Mouse (Mus musculus) neural tube, embryonic 14.5 days (tissue): Measurements from ENCODE around the gene Npsr1. TPM values are rescaled to one million over a fixed set of nuclear protein-coding genes. Genes with fewer than 3 reads are reported as not detected.

Experiments used
- ATAC-seq: fragments of 200-750 bp; cut with Nextera tagmentation; 2 replicates; pipeline ENCODE4 v1.8.0; 2017; ENCODE audit warnings: low read depth, mild to moderate bottlenecking, moderate TSS enrichment, moderate library complexity
- H3K27ac ChIP-seq: fragments of 300-500 bp; sonication (generic); 2 replicates; pipeline ENCODE4 v1.5.1; 2014; ENCODE audit warnings: low read depth, mild to moderate bottlenecking, control low read depth, low read length, moderate library complexity, mixed read lengths
- H3K27me3 ChIP-seq: fragments of 300-500 bp; sonication (generic); 2 replicates; pipeline ENCODE4 v1.6.1; 2014; ENCODE audit warnings: low read length; ENCODE audit not compliant: control insufficient read depth, insufficient read depth
- H3K36me3 ChIP-seq: fragments of 300-500 bp; sonication (generic); 2 replicates; pipeline ENCODE4 v1.6.1; 2014; ENCODE audit warnings: low read length, mixed read lengths; ENCODE audit not compliant: control insufficient read depth, insufficient read depth
- H3K4me1 ChIP-seq: fragments of 300-500 bp; sonication (generic); 2 replicates; pipeline ENCODE4 v1.6.1; 2014; ENCODE audit warnings: low read length; ENCODE audit not compliant: control insufficient read depth, insufficient read depth
- H3K4me2 ChIP-seq: fragments of 300-500 bp; sonication (generic); 2 replicates; pipeline ENCODE4 v1.6.1; 2014; ENCODE audit warnings: mild to moderate bottlenecking, low read depth, low read length, control low read depth
- H3K4me3 ChIP-seq: fragments of 300-500 bp; sonication (generic); 2 replicates; pipeline ENCODE4 v1.5.1; 2014; ENCODE audit warnings: low read depth, low read length, control low read depth, mixed read lengths
- H3K9ac ChIP-seq: fragments of 300-500 bp; sonication (generic); replicated peaks from 2 replicates; pipeline ENCODE4 v1.6.1; 2014; ENCODE audit warnings: low read depth, mild to moderate bottlenecking, control low read depth, low read length, mixed read lengths
- H3K9me3 ChIP-seq: fragments of 300-500 bp; sonication (generic); 2 replicates; pipeline ENCODE4 v1.6.1; 2016; ENCODE audit warnings: low read length; ENCODE audit not compliant: control insufficient read depth
- WGBS: fragments of 180-500 bp; shearing (Covaris S2); extraction: QIAGEN DNeasy Blood & Tissue Kit; methylation state at CpG from one replicate; pipeline ENCODE4 v1.1.7; 2014; 5-methylcytosine and 5-hydroxymethylcytosine counted together
- polyA plus RNA-seq: library from polyadenylated mRNA; unstranded; fragments of >200 nt; fragmentation: Nextera tagmentation; extraction: Ambion mirVana; gene quantifications from 2 replicates; pipeline ENCODE4 v1.2.1, GENCODE M21; 2014

Gene Npsr1
- polyA plus RNA-seq, 1 experiment from 2014 or later: not detected

GRCm38 (mm10) chr9:24136354-24136753 lies 38.6 kb downstream of the Npsr1 start:
- H3K4me2 ChIP-seq: no peak overlapping the region
- no peaks in the 10 kb centered on the region for H3K4me1 ChIP-seq
- no peaks in the 10 kb centered on the region for H3K36me3 ChIP-seq
- ATAC-seq: no peak
- H3K27ac ChIP-seq: no peak overlapping the region
- H3K9ac ChIP-seq: no peak overlapping the region
- H3K27me3 ChIP-seq: no peaks in the 10 kb centered on the region
- H3K9me3 ChIP-seq: no peaks in the 10 kb centered on the region
- H3K4me3 ChIP-seq: no peak overlapping the region

GRCm38 (mm10) chr9:24144341-24144740 lies 46.5 kb downstream of the Npsr1 start:
- H3K9ac ChIP-seq: no peak overlapping the region
- H3K27ac ChIP-seq: no peak overlapping the region
- WGBS: 92% methylated on average over 2 of the region's 2 CpGs
- H3K36me3 ChIP-seq: no peaks in the 10 kb centered on the region
- H3K4me3 ChIP-seq: no peak overlapping the region
- no peak overlapping the region for H3K4me2 ChIP-seq
- no peaks in the 10 kb centered on the region for H3K4me1 ChIP-seq
- ATAC-seq: no peak
- H3K27me3 ChIP-seq: no peaks in the 10 kb centered on the region
- no peaks in the 10 kb centered on the region for H3K9me3 ChIP-seq

- ATAC-seq: no peak
- no peak overlapping the region for H3K9ac ChIP-seq
- H3K27me3 ChIP-seq: no peaks in the 10 kb centered on the region
- H3K4me1 ChIP-seq: no peaks in the 10 kb centered on the region
- H3K27ac ChIP-seq: no peak overlapping the region
- H3K36me3 ChIP-seq: no peaks in the 10 kb centered on the region
- 32% methylated on average over 1 of the region's 1 CpGs for whole genome bisulfite sequencing
- H3K9me3 ChIP-seq: no peaks in the 10 kb centered on the region
- no peak overlapping the region for H3K4me2 ChIP-seq
- H3K4me3 ChIP-seq: no peak overlapping the region
Measured at GRCm38 (mm10) chr9:24157208-24157607, 59.4 kb downstream of the Npsr1 start.

GRCm38 (mm10) chr9:24160409-24160808 lies 62.6 kb downstream of the Npsr1 start:
- Histone ChIP-seq H3K9me3 (no peaks in the 10 kb centered on the region), H3K4me3 (no peak overlapping the region), H3K36me3 (no peaks in the 10 kb centered on the region), H3K4me2 (no peak overlapping the region), H3K27me3 (no peaks in the 10 kb centered on the region), H3K9ac (no peak overlapping the region), H3K27ac (no peak overlapping the region), H3K4me1 (no peaks in the 10 kb centered on the region)
- WGBS: 3% methylated on average over 1 of the region's 1 CpGs
- ATAC-seq: no peak

- ATAC-seq: no peak
- Histone ChIP-seq H3K9ac (no peak overlapping the region), H3K27me3 (no peaks in the 10 kb centered on the region), H3K9me3 (no peaks in the 10 kb centered on the region), H3K4me1 (no peaks in the 10 kb centered on the region), H3K27ac (no peak overlapping the region), H3K4me3 (no peak overlapping the region), H3K36me3 (no peaks in the 10 kb centered on the region), H3K4me2 (no peak overlapping the region)
- WGBS: 89% methylated on average over 1 of the region's 1 CpGs
Measured at GRCm38 (mm10) chr9:24168501-24168900, 70.7 kb downstream of the Npsr1 start.

- H3K4me3 ChIP-seq: no peak overlapping the region
- no peaks in the 10 kb centered on the region for H3K36me3 ChIP-seq
- H3K4me1 ChIP-seq: no peaks in the 10 kb centered on the region
- H3K27me3 ChIP-seq: no peaks in the 10 kb centered on the region
- 95% methylated on average over 1 of the region's 1 CpGs for WGBS
- no peak overlapping the region for H3K9ac ChIP-seq
- no peaks in the 10 kb centered on the region for H3K9me3 ChIP-seq
- H3K27ac ChIP-seq: no peak overlapping the region
- no peak for ATAC-seq
- H3K4me2 ChIP-seq: no peak overlapping the region
Measured at GRCm38 (mm10) chr9:24170728-24171127, 72.9 kb downstream of the Npsr1 start.

- WGBS: 88% methylated on average over 2 of the region's 2 CpGs
- H3K4me2 ChIP-seq: no peak overlapping the region
- H3K36me3 ChIP-seq: no peaks in the 10 kb centered on the region
- H3K4me3 ChIP-seq: no peak overlapping the region
- H3K9me3 ChIP-seq: no peaks in the 10 kb centered on the region
- H3K27ac ChIP-seq: no peak overlapping the region
- H3K27me3 ChIP-seq: no peaks in the 10 kb centered on the region
- H3K4me1 ChIP-seq: no peaks in the 10 kb centered on the region
- H3K9ac ChIP-seq: no peak overlapping the region
- no peak for ATAC-seq
Measured at GRCm38 (mm10) chr9:24178744-24179143, 80.9 kb downstream of the Npsr1 start.

GRCm38 (mm10) chr9:24180926-24181325 lies 83.1 kb downstream of the Npsr1 start:
- Histone ChIP-seq H3K27ac (no peak overlapping the region), H3K4me2 (no peak overlapping the region), H3K9ac (no peak overlapping the region), H3K36me3 (no peaks in the 10 kb centered on the region), H3K4me1 (no peaks in the 10 kb centered on the region), H3K27me3 (no peaks in the 10 kb centered on the region), H3K4me3 (no peak overlapping the region), H3K9me3 (no peaks in the 10 kb centered on the region)
- WGBS: 82% methylated on average over 7 of the region's 7 CpGs
- no peak for ATAC-seq

- Histone ChIP-seq H3K4me2 (no peak overlapping the region), H3K27ac (no peak overlapping the region), H3K9ac (no peak overlapping the region), H3K4me3 (no peak overlapping the region), H3K27me3 (no peaks in the 10 kb centered on the region), H3K9me3 (no peaks in the 10 kb centered on the region), H3K36me3 (no peaks in the 10 kb centered on the region), H3K4me1 (no peaks in the 10 kb centered on the region)
- no peak for ATAC-seq
- 77% methylated on average over 5 of the region's 5 CpGs for WGBS
Measured at GRCm38 (mm10) chr9:24186289-24186688, 88.5 kb downstream of the Npsr1 start.
